Mouse (Mus musculus) hindbrain, embryonic 13.5 days (tissue): Measurements from ENCODE around the gene 4921509C19Rik. TPM values are rescaled to one million over a fixed set of nuclear protein-coding genes. Genes with fewer than 3 reads are reported as not detected.
"Not testable (repeated sequence)": the region's sequence is repeated elsewhere in the genome, so short reads cannot be mapped to it uniquely, and the experiment has no call there.

Experiments
- ATAC-seq: fragments of 200-750 bp; cut with Nextera tagmentation; 2 replicates; pipeline ENCODE4 v1.8.0; 2017; ENCODE audit warnings: moderate TSS enrichment; ENCODE audit not compliant: low FRiP score
- H3K27ac ChIP-seq: fragments of 300-500 bp; sonication (generic); 2 replicates; pipeline ENCODE4 v1.5.1; 2015; ENCODE audit warnings: inconsistent platforms, mild to moderate bottlenecking, moderate library complexity
- H3K27me3 ChIP-seq: fragments of 300-500 bp; sonication (generic); 2 replicates; pipeline ENCODE4 v1.6.1; 2015; ENCODE audit warnings: mild to moderate bottlenecking, inconsistent platforms
- H3K36me3 ChIP-seq: fragments of 300-500 bp; sonication (generic); 2 replicates; pipeline ENCODE4 v1.6.1; 2015; ENCODE audit warnings: mild to moderate bottlenecking, inconsistent platforms
- H3K4me1 ChIP-seq: fragments of 300-500 bp; sonication (generic); replicated peaks from 2 replicates; pipeline ENCODE4 v1.6.1; 2015; ENCODE audit warnings: inconsistent platforms
- H3K4me2 ChIP-seq: fragments of 300-500 bp; sonication (generic); 2 replicates; pipeline ENCODE4 v1.6.1; 2015; ENCODE audit warnings: inconsistent platforms, mild to moderate bottlenecking, moderate library complexity
- H3K4me3 ChIP-seq: fragments of 300-500 bp; sonication (generic); 2 replicates; pipeline ENCODE4 v1.5.1; 2015; ENCODE audit warnings: mild to moderate bottlenecking, inconsistent platforms
- H3K9ac ChIP-seq: fragments of 300-500 bp; sonication (generic); 2 replicates; pipeline ENCODE4 v1.6.1; 2015; ENCODE audit warnings: mild to moderate bottlenecking, inconsistent platforms
- H3K9me3 ChIP-seq: fragments of 300-500 bp; sonication (generic); 2 replicates; pipeline ENCODE4 v1.6.1; 2016; ENCODE audit warnings: inconsistent platforms
- WGBS: fragments of 180-500 bp; shearing (Covaris S2); methylation state at CpG from one replicate; pipeline ENCODE4 v1.1.7; 2015; 5-methylcytosine and 5-hydroxymethylcytosine counted together
- polyA plus RNA-seq: library from polyadenylated mRNA; unstranded; fragments of >200 nt; fragmentation: Nextera tagmentation; extraction: Ambion mirVana; gene quantifications from 2 replicates; pipeline ENCODE4 v1.2.1, GENCODE M21; 2015

The 4921509C19Rik gene
- polyA plus RNA-seq, 1 experiment from 2014 or later = not detected

GRCm38 (mm10) chr2:151434203-151434602, 41.8 kb downstream of the 4921509C19Rik start:
- not testable (repeated sequence) for ATAC-seq, H3K4me1 ChIP-seq

More at GRCm38 (mm10) chr2:151434203-151434602, 41.8 kb downstream of the 4921509C19Rik start:
- not testable (repeated sequence) for H3K27me3 ChIP-seq, H3K27ac ChIP-seq, H3K9ac ChIP-seq, H3K36me3 ChIP-seq, H3K9me3 ChIP-seq, H3K4me2 ChIP-seq, H3K4me3 ChIP-seq
- 59% methylated on average over 4 of the region's 4 CpGs for WGBS

Other genes with a start within 250 kb of the 4921509C19Rik start
- 276 and 291 TPM in 2 replicates for gene Nsfl1c, start 18.0 kb upstream of the 4921509C19Rik start, polyA plus RNA-seq
- 587 and 616 TPM in 2 replicates for gene Fkbp1a, start 66.3 kb upstream of the 4921509C19Rik start, polyA plus RNA-seq
- gene Sdcbp2, start 96.5 kb upstream of the 4921509C19Rik start, polyA plus RNA-seq = 0.54 and 0.90 TPM in 2 replicates
- gene Snph, start 156.4 kb upstream of the 4921509C19Rik start, polyA plus RNA-seq = 14.1 and 16.6 TPM in 2 replicates
- 0.19 TPM in 1 of 2 replicates, not detected in the other for gene Rad21l, start 192.4 kb upstream of the 4921509C19Rik start, polyA plus RNA-seq
- gene Tmem74b, start 225.9 kb upstream of the 4921509C19Rik start, polyA plus RNA-seq = 20.6 and 22.1 TPM in 2 replicates